Mouse (Mus musculus) layer of hippocampus, postnatal 10 days (tissue): ENCODE results near the gene Ppil1. TPM values are rescaled to one million over a fixed set of nuclear protein-coding genes. Genes with fewer than 3 reads are reported as not detected.

Experiments used
- DNase-seq, 2 experiments: peaks; one replicate each; pipeline ENCODE4 v3.0.0; 2021; ENCODE audit warnings: low spot score in 2 of 2
- total RNA-seq, 2 experiments: library from RNA; stranded (reverse); gene quantifications; 2 replicates each; pipeline ENCODE4 v1.2.3; 2021

The Ppil1 gene
- total RNA-seq, 2 experiments from 2014 or later: 20.9 to 21.8 TPM

- DNase-seq: no peak
Measured at GRCm38 (mm10) chr17:29206052-29206451, 57.9 kb downstream of the Ppil1 start.

- no peak for DNase-seq
Measured at GRCm38 (mm10) chr17:29202604-29203003, 61.4 kb downstream of the Ppil1 start.

Other genes with a start within 250 kb of the Ppil1 start
- 100 to 1,000 TPM; 179 to 207 TPM for gene Srsf3, start 231.6 kb downstream of the Ppil1 start, total RNA-seq
- 10 to 100 TPM; 23.6 to 29.4 TPM for gene Cdkn1a, start 173.2 kb downstream of the Ppil1 start, total RNA-seq
- under 1 TPM; 0.13 to 0.59 TPM for gene Rab44, start 150.0 kb downstream of the Ppil1 start, total RNA-seq
- 10 to 100 TPM; 56.5 to 58.3 TPM for gene Cpne5, start 26.0 kb downstream of the Ppil1 start, total RNA-seq
- gene BC004004, start 4.6 kb upstream of the Ppil1 start, total RNA-seq: 100 to 1,000 TPM in 1 of 2 experiments, 10 to 100 TPM in 1; 86.0 to 106 TPM
- gene Pi16, start 53.5 kb upstream of the Ppil1 start, total RNA-seq: 1 to 10 TPM; 1.7 to 2.1 TPM
- gene Mtch1, start 83.7 kb upstream of the Ppil1 start, total RNA-seq: 100 to 1,000 TPM; 505 to 511 TPM
- gene Fgd2, start 96.7 kb upstream of the Ppil1 start, total RNA-seq: 10 to 100 TPM in 1 of 2 experiments, 1 to 10 TPM in 1; 7.8 to 13.0 TPM
- gene Pim1, start 226.6 kb upstream of the Ppil1 start, total RNA-seq: 1 to 10 TPM; 3.5 to 4.0 TPM